Comparison of ENCODE assay signal across 8 mouse cellular contexts in genomic region chr10:121569001-121569589, GRCm38 (mm10). TPM values are rescaled to one million over a fixed set of nuclear protein-coding genes. Genes with fewer than 3 reads are reported as not detected.
DNase-seq lines count a peak whose midpoint lies in the region; ATAC-seq and TF ChIP-seq lines count a peak whose summit lies in the region.

No protein-coding gene starts in this region.

- peaks cover 1% of the 10 kb centered on the region for H3K4me1 ChIP-seq in ES-Bruce4 (ENCODE audit: control insufficient read depth, insufficient read depth, low read length)
- peaks cover 15% of the 10 kb centered on the region for H3K4me1 ChIP-seq in hindbrain, embryonic 12.5 days
- peaks cover 16% of the 10 kb centered on the region for H3K4me1 ChIP-seq in midbrain, embryonic 11.5 days (ENCODE audit: control insufficient read depth, insufficient read depth, low read length)
- H3K4me1 ChIP-seq in cerebellum, adult 2 months (ENCODE audit: control insufficient read depth, insufficient read depth, low read length), result no peaks in the 10 kb centered on the region
- no peaks in the 10 kb centered on the region for H3K4me1 ChIP-seq in kidney, adult 2 months (ENCODE audit: control insufficient read depth, insufficient read depth, low read length)

- no peaks in the 10 kb centered on the region for H3K27me3 ChIP-seq in ES-Bruce4 (ENCODE audit: control insufficient read depth, insufficient read depth, low read length, poor library complexity, severe bottlenecking)
- H3K27me3 ChIP-seq in hindbrain, embryonic 12.5 days, result no peaks in the 10 kb centered on the region
- H3K27me3 ChIP-seq in midbrain, embryonic 11.5 days (ENCODE audit: control insufficient read depth, insufficient read depth, low read length), result no peaks in the 10 kb centered on the region
- H3K27me3 ChIP-seq in cerebellum, adult 2 months (ENCODE audit: control insufficient read depth, insufficient read depth, low read length), result no peaks in the 10 kb centered on the region
- no peaks in the 10 kb centered on the region for H3K27me3 ChIP-seq in kidney, adult 2 months (replicated peaks; ENCODE audit: control insufficient read depth, insufficient read depth, low read length)

- TF ChIP-seq POLR2A in ES-Bruce4 (IDR thresholded peaks at IDR 0.05; ENCODE audit: insufficient read depth, low read length), result no peak
- TF ChIP-seq POLR2A in cerebellum, adult 2 months (IDR thresholded peaks at IDR 0.05; ENCODE audit: borderline replicate concordance, insufficient read depth, low read length), result no peak
- TF ChIP-seq POLR2A in kidney, adult 2 months (IDR thresholded peaks at IDR 0.05; ENCODE audit: low read depth, low read length), result no peak

- 12% methylated on average over 23 of the region's 23 CpGs for WGBS in hindbrain, embryonic 12.5 days
- 2% methylated on average over 23 of the region's 23 CpGs for WGBS in midbrain, embryonic 11.5 days
- WGBS in cerebellum, adult 2 months, result 31% methylated on average over 23 of the region's 23 CpGs
- WGBS in kidney, adult 2 months, result 57% methylated on average over 23 of the region's 23 CpGs

- DNase-seq in brain, embryonic 18.5 days (ENCODE audit: low read depth, low spot score), result peak; percentile 24
- DNase-seq in midbrain, embryonic 11.5 days (ENCODE audit: low spot score, missing footprints), result peak; percentile 93
- no peak for DNase-seq in layer of hippocampus, adult 9-10 months (ENCODE audit: low spot score)
- no peak for DNase-seq in cerebellum, adult 2 months
- no peak for DNase-seq in kidney, adult 2 months

- H3K36me3 ChIP-seq in ES-Bruce4 (ENCODE audit: control insufficient read depth, insufficient read depth, low read length, poor library complexity, severe bottlenecking), result peaks cover 7% of the 10 kb centered on the region
- peaks cover 45% of the 10 kb centered on the region for H3K36me3 ChIP-seq in hindbrain, embryonic 12.5 days
- H3K36me3 ChIP-seq in midbrain, embryonic 11.5 days (ENCODE audit: control insufficient read depth, insufficient read depth, low read length), result peaks cover 10% of the 10 kb centered on the region; the same call in 1 of the 2 replicates
- peaks cover 3% of the 10 kb centered on the region for H3K36me3 ChIP-seq in kidney, adult 2 months (ENCODE audit: control insufficient read depth, insufficient read depth, low read length)

- peak; percentile 79 for ATAC-seq in hindbrain, embryonic 12.5 days (ENCODE audit: low FRiP score)
- peak; percentile 97 for ATAC-seq in midbrain, embryonic 11.5 days (ENCODE audit: low FRiP score)
- no peak for ATAC-seq in inflammation-experienced regulatory T-cells, adult 6 months

- TF ChIP-seq CTCF in ES-Bruce4 (IDR thresholded peaks at IDR 0.05; ENCODE audit: low read depth, low read length), result no peak
- TF ChIP-seq CTCF in cerebellum, adult 2 months (IDR thresholded peaks at IDR 0.05; ENCODE audit: borderline replicate concordance, insufficient read depth, low read depth, low read length), result no peak
- no peak for TF ChIP-seq CTCF in kidney, adult 2 months (conservative IDR thresholded peaks at IDR 0.05; ENCODE audit: insufficient read depth, insufficient read length, low read depth, low read length)

- H3K4me3 ChIP-seq in ES-Bruce4 (ENCODE audit: low read depth, low read length), result no peak overlapping the region
- H3K4me3 ChIP-seq in hindbrain, embryonic 12.5 days, result 0 out of 2 replicates have a peak overlapping the region, but pooled peaks have one; percentile 11
- peak overlapping the region; percentile 15; the same call in 1 of the 2 replicates for H3K4me3 ChIP-seq in midbrain, embryonic 11.5 days (ENCODE audit: low read depth, low read length)
- no peak overlapping the region for H3K4me3 ChIP-seq in cerebellum, adult 2 months (replicated peaks; ENCODE audit: insufficient read depth, low read depth, low read length)
- no peak overlapping the region for H3K4me3 ChIP-seq in kidney, adult 2 months (ENCODE audit: insufficient read depth, low read depth, low read length)

- peak overlapping the region; percentile 41 for H3K4me2 ChIP-seq in hindbrain, embryonic 12.5 days (replicated peaks)
- peak overlapping the region; percentile 45 for H3K4me2 ChIP-seq in midbrain, embryonic 11.5 days

- H3K27ac ChIP-seq in ES-Bruce4 (ENCODE audit: insufficient read depth, low read length), result no peak overlapping the region
- peak overlapping the region; percentile 55 for H3K27ac ChIP-seq in hindbrain, embryonic 12.5 days
- peak overlapping the region; percentile 63 for H3K27ac ChIP-seq in midbrain, embryonic 11.5 days (ENCODE audit: low read depth, low read length)
- no peak overlapping the region for H3K27ac ChIP-seq in cerebellum, adult 2 months (ENCODE audit: insufficient read depth, low read length)
- no peak overlapping the region for H3K27ac ChIP-seq in kidney, adult 2 months (ENCODE audit: insufficient read depth, low read depth, low read length)

- TF ChIP-seq EP300 in ES-Bruce4 (IDR thresholded peaks at IDR 0.05; ENCODE audit: insufficient read depth, low read depth, low read length), result 0 out of 2 replicates have a peak, but pooled peaks have one; percentile 28

- H3K9ac ChIP-seq in ES-Bruce4 (ENCODE audit: low read depth, poor library complexity, severe bottlenecking), result no peak overlapping the region; the same call in 1 of the 2 replicates
- H3K9ac ChIP-seq in hindbrain, embryonic 12.5 days, result 0 out of 2 replicates have a peak overlapping the region, but pooled peaks have one; percentile 18
- H3K9ac ChIP-seq in midbrain, embryonic 11.5 days (ENCODE audit: low read length), result peak overlapping the region; percentile 42; the same call in 1 of the 2 replicates

- no peaks in the 10 kb centered on the region for H3K9me3 ChIP-seq in ES-Bruce4 (replicated peaks; ENCODE audit: control insufficient read depth, insufficient read depth, low read length, poor library complexity, severe bottlenecking)
- H3K9me3 ChIP-seq in hindbrain, embryonic 12.5 days (replicated peaks), result no peaks in the 10 kb centered on the region
- no peaks in the 10 kb centered on the region for H3K9me3 ChIP-seq in midbrain, embryonic 11.5 days (ENCODE audit: control insufficient read depth, low read length)

RNA-seq across cellular contexts. Expression of gene Tbk1, which starts 17.5 kb away (rescaled TPM):
- 50.4 and 51.4 TPM in 2 replicates for polyA plus RNA-seq in ES-Bruce4 (2011; ENCODE audit: insufficient read depth, insufficient read length, low read depth, missing spikeins)
- polyA plus RNA-seq in hindbrain, embryonic 12.5 days (2016; fragmentation: Nextera tagmentation; extraction: Ambion mirVana), result 35.2 and 35.8 TPM in 2 replicates
- polyA plus RNA-seq in midbrain, embryonic 11.5 days (2014; fragmentation: Nextera tagmentation; extraction: Ambion mirVana), result 34.0 and 35.7 TPM in 2 replicates
- 42.1 and 44.8 TPM in 2 replicates for polyA plus RNA-seq in cerebellum, adult 2 months (2012; rRNA removed)
- 10 to 100 TPM; 82.8 to 83.5 (median 83.2) TPM for polyA plus RNA-seq in inflammation-experienced regulatory T-cells, adult 6 months (2017; shearing (Covaris generic))
- polyA plus RNA-seq in kidney, adult 2 months (2012; rRNA removed), result 7.6 and 14.8 TPM in 2 replicates

RNA-seq across cellular contexts. Expression of gene Xpot, which starts 57.0 kb away (rescaled TPM):
- polyA plus RNA-seq in ES-Bruce4 (2011; ENCODE audit: insufficient read depth, insufficient read length, low read depth, missing spikeins), result 132 and 139 TPM in 2 replicates
- polyA plus RNA-seq in hindbrain, embryonic 12.5 days (2016; fragmentation: Nextera tagmentation; extraction: Ambion mirVana), result 50.6 and 54.4 TPM in 2 replicates
- polyA plus RNA-seq in midbrain, embryonic 11.5 days (2014; fragmentation: Nextera tagmentation; extraction: Ambion mirVana), result 55.5 and 68.5 TPM in 2 replicates
- 64.9 and 68.8 TPM in 2 replicates for polyA plus RNA-seq in cerebellum, adult 2 months (2012; rRNA removed)
- 10 to 100 TPM; 12.6 to 20.3 (median 19.9) TPM for polyA plus RNA-seq in inflammation-experienced regulatory T-cells, adult 6 months (2017; shearing (Covaris generic))
- 78.0 and 108 TPM in 2 replicates for polyA plus RNA-seq in kidney, adult 2 months (2012; rRNA removed)

Comparison
In these comparisons a context has a peak if more than half of its experiments do, and no peak if none do; other contexts are left out.
1. H3K27ac ChIP-seq: peak in hindbrain, embryonic 12.5 days (single experiment) and midbrain, embryonic 11.5 days (single experiment); none in ES-Bruce4 (single experiment), cerebellum, adult 2 months (single experiment) and kidney, adult 2 months (single experiment).
2. H3K4me3 ChIP-seq: peak in hindbrain, embryonic 12.5 days (single experiment) and midbrain, embryonic 11.5 days (single experiment); none in ES-Bruce4 (single experiment), cerebellum, adult 2 months (single experiment) and kidney, adult 2 months (single experiment).
3. DNase-seq: peak in brain, embryonic 18.5 days (single experiment) and midbrain, embryonic 11.5 days (single experiment); none in layer of hippocampus, adult 9-10 months (single experiment), cerebellum, adult 2 months (0 of 2) and kidney, adult 2 months (single experiment).